Mouse (Mus musculus) CD4-positive naive resting alpha-beta T cell, adult 76 days (primary cell): Measurements from ENCODE around the gene Faf1. TPM values are rescaled to one million over a fixed set of nuclear protein-coding genes. Genes with fewer than 3 reads are reported as not detected.

Source experiments
- total RNA-seq: library from RNA; stranded (reverse); gene quantifications from one replicate; pipeline ENCODE4 v1.2.4, GENCODE M21; 2023

Faf1 gene
- 30.2 TPM for total RNA-seq

GRCm38 (mm10) chr4:109676218-109677215, at the start of gene Faf1:
Faf1 (plus strand) TSS chr4:109676588.

GRCm38 (mm10) chr4:109666461-109667269, 9.7 kb upstream of the Faf1 start, which contains the start of gene Cdkn2c:
Cdkn2c (minus strand) TSS chr4:109667189.

GRCm38 (mm10) chr4:109977148-109978067, 301.0 kb downstream of the Faf1 start, which contains the start of gene Dmrta2:
Dmrta2 (plus strand) TSS chr4:109978053.

Other genes starting within 250 kb of the Faf1 start
- gene Rnf11, start 191.9 kb upstream of the Faf1 start, total RNA-seq, result 16.7 TPM
- gene 4930522H14Rik, start 145.3 kb upstream of the Faf1 start, total RNA-seq, result not detected
- 3.5 TPM for gene Cdkn2c, start 9.4 kb upstream of the Faf1 start, total RNA-seq